ENCODE assay signal across 15 mouse cellular contexts in the genomic region with DNA sequence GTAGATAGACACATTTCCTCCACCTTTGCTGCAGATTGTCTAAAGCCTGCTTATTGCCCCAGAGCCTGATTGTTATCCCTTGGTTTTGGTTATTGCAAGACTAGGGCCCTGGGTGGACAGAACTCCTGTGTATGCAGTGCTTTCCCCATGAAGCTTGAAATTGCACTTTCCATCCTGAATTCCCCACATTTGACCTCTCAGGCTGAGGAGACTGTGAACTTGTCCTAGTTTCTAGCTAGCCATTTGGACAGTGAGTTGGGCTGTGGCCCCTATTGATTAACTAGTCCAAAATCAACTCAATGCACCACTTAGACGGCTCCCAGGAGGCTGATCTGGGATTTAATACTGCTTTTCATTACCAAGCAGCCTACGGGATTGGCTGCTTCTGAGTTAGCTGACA.
"Had no signal": no experiment of that assay in that cellular context is flagged by ENCODE, and none has a peak within 500 bp of the region (broad histone marks: within the 10 kb centered on the region; RNA-seq: fewer than 3 reads in every experiment).

No protein-coding gene starts in this region.

- H3K4me2 ChIP-seq: intestine, embryonic 15.5 days; liver, embryonic 15.5 days; lung, embryonic 15.5 days; midbrain, embryonic 12.5 days had no signal

- H3K27ac ChIP-seq: intestine, embryonic 15.5 days; layer of hippocampus, adult 2 months; liver, embryonic 15.5 days; lung, embryonic 15.5 days; macrophage; midbrain, embryonic 12.5 days had no signal

- H3K9ac ChIP-seq: intestine, embryonic 15.5 days; liver, embryonic 15.5 days; lung, embryonic 15.5 days; midbrain, embryonic 12.5 days had no signal

- DNase-seq: kidney, adult 18-20 months; kidney, postnatal 10 days; kidney, postnatal 4 days; lung, postnatal 14 days; right cerebral cortex, postnatal 4 days; spleen, adult 18-20 months; thymus, adult 18-20 months; thymus, postnatal 14 days had no signal

- ATAC-seq: intestine, embryonic 15.5 days had no signal

- H3K27me3 ChIP-seq: intestine, embryonic 15.5 days; liver, embryonic 15.5 days; lung, embryonic 15.5 days; megakaryocyte, embryonic 14.5 days; midbrain, embryonic 12.5 days had no signal

- H3K4me3 ChIP-seq: intestine, embryonic 15.5 days; layer of hippocampus, adult 2 months; liver, embryonic 15.5 days; lung, embryonic 15.5 days; megakaryocyte, embryonic 14.5 days; midbrain, embryonic 12.5 days had no signal

- H3K9me3 ChIP-seq: intestine, embryonic 15.5 days; liver, embryonic 15.5 days; lung, embryonic 15.5 days; megakaryocyte, embryonic 14.5 days; midbrain, embryonic 12.5 days had no signal
